Mouse (Mus musculus): ENCODE data around the gene Cryz.

DNA sequence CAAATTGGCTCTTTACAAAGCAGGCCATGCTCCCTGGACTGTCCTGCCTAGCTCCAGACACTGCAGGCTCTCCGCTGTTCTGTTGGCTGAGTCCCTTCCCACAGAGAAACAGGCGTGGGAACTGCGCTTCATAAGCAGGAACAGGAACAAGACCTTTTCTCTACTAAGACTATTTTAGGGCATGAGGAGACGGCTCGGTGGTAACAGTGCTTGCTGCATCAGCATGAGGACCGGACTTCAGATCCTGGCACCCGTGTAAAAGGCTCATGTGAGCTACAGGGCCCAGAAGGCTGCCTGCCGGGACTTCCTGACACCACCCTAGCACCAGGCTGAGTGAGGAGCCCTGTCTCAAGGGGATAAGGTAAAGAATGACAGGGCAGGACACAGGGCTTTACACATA lies 12.2 kb upstream of the Cryz start:
- TF ChIP-seq CTCF (IDR thresholded peaks at IDR 0.05; ENCODE audit: low read depth, low read length) = no peak
- no peak for TF ChIP-seq EP300 (IDR thresholded peaks at IDR 0.05; ENCODE audit: insufficient read depth, low read depth, low read length)
